Mouse (Mus musculus): ENCODE data around the gene Sap30l.
A peak's percentile ranks its signal among the peaks of the same experiment; 100 is the strongest.

The Sap30l gene

GRCm38 (mm10) chr11:57800971-57801765, at the start of gene Sap30l:
Sap30l (plus strand) TSS chr11:57801637.
- DNase-seq, result peak; percentile 97

GRCm38 (mm10) chr11:57753538-57754203, 47.8 kb upstream of the Sap30l start:
- DNase-seq, result no peak

GRCm38 (mm10) chr11:57758621-57759020, 42.8 kb upstream of the Sap30l start:
- no peak for DNase-seq

GRCm38 (mm10) chr11:57760509-57761058, 40.9 kb upstream of the Sap30l start:
- no peak for DNase-seq

GRCm38 (mm10) chr11:57761347-57761746, 40.1 kb upstream of the Sap30l start:
- DNase-seq, result no peak

GRCm38 (mm10) chr11:57764124-57764523, 37.3 kb upstream of the Sap30l start:
- DNase-seq, result no peak

GRCm38 (mm10) chr11:57766617-57767016, 34.8 kb upstream of the Sap30l start:
- no peak for DNase-seq

- DNase-seq, result no peak
Observed at GRCm38 (mm10) chr11:57767171-57767570, 34.3 kb upstream of the Sap30l start.

GRCm38 (mm10) chr11:57770776-57771175, 30.7 kb upstream of the Sap30l start:
- no peak for DNase-seq

- no peak for DNase-seq
Observed at GRCm38 (mm10) chr11:57771676-57772075, 29.8 kb upstream of the Sap30l start.

- DNase-seq, result no peak
Observed at GRCm38 (mm10) chr11:57773479-57773878, 28.0 kb upstream of the Sap30l start.

GRCm38 (mm10) chr11:57773936-57774335, 27.5 kb upstream of the Sap30l start:
- DNase-seq, result no peak

GRCm38 (mm10) chr11:57775868-57776267, 25.6 kb upstream of the Sap30l start:
- no peak for DNase-seq

GRCm38 (mm10) chr11:57776546-57776945, 24.9 kb upstream of the Sap30l start:
- DNase-seq, result no peak

GRCm38 (mm10) chr11:57778349-57778748, 23.1 kb upstream of the Sap30l start:
- peak; percentile 12 to 24 for DNase-seq

GRCm38 (mm10) chr11:57779824-57780223, 21.6 kb upstream of the Sap30l start:
- DNase-seq, result no peak

- DNase-seq, result no peak
Observed at GRCm38 (mm10) chr11:57786616-57787418, 14.6 kb upstream of the Sap30l start.

- peak; percentile 37 to 60 for DNase-seq
Observed at GRCm38 (mm10) chr11:57787913-57788312, 13.5 kb upstream of the Sap30l start.

- DNase-seq, result no peak
Observed at GRCm38 (mm10) chr11:57790866-57791535, 10.4 kb upstream of the Sap30l start.

GRCm38 (mm10) chr11:57795086-57795485, 6.4 kb upstream of the Sap30l start:
- DNase-seq, result no peak

- no peak for DNase-seq
Observed at GRCm38 (mm10) chr11:57797828-57798227, 3.6 kb upstream of the Sap30l start.

- no peak for DNase-seq
Observed at GRCm38 (mm10) chr11:57799456-57799855, 2.0 kb upstream of the Sap30l start.
